Mouse (Mus musculus) stomach, embryonic 16.5 days (tissue): ENCODE data around the gene Ap3d1. TPM values are rescaled to one million over a fixed set of nuclear protein-coding genes. Genes with fewer than 3 reads are reported as not detected.
A peak's percentile ranks its signal among the peaks of the same experiment; 100 is the strongest.

ENCODE experiments used
- ATAC-seq: fragments of 200-750 bp; cut with Nextera tagmentation; 2 replicates; pipeline ENCODE4 v1.8.0; 2017; ENCODE audit warnings: moderate number of reproducible peaks, moderate TSS enrichment; ENCODE audit not compliant: insufficient read depth, low FRiP score
- H3K27ac ChIP-seq: fragments of 300-500 bp; sonication (generic); 2 replicates; pipeline ENCODE4 v1.5.1; 2014; ENCODE audit warnings: low read length
- H3K27me3 ChIP-seq: fragments of 300-500 bp; sonication (generic); 2 replicates; pipeline ENCODE4 v1.6.1; 2014; ENCODE audit warnings: low read length, control low read depth, mixed read lengths; ENCODE audit not compliant: control insufficient read depth, insufficient read depth
- H3K36me3 ChIP-seq: fragments of 300-500 bp; sonication (generic); 2 replicates; pipeline ENCODE4 v1.6.1; 2014; ENCODE audit warnings: low read length; ENCODE audit not compliant: control insufficient read depth, insufficient read depth
- H3K4me1 ChIP-seq: fragments of 300-500 bp; sonication (generic); 2 replicates; pipeline ENCODE4 v1.6.1; 2014; ENCODE audit warnings: low read length, control low read depth, mixed read lengths; ENCODE audit not compliant: control insufficient read depth, insufficient read depth
- H3K4me2 ChIP-seq: fragments of 300-500 bp; sonication (generic); 2 replicates; pipeline ENCODE4 v1.6.1; 2014; ENCODE audit warnings: low read depth, low read length, mixed read lengths
- H3K4me3 ChIP-seq: fragments of 300-500 bp; sonication (generic); replicated peaks from 2 replicates; pipeline ENCODE4 v1.5.1; 2014; ENCODE audit warnings: mild to moderate bottlenecking, low read length
- H3K9ac ChIP-seq: fragments of 300-500 bp; sonication (generic); 2 replicates; pipeline ENCODE4 v1.6.1; 2014; ENCODE audit warnings: low read length
- H3K9me3 ChIP-seq: fragments of 300-500 bp; sonication (generic); replicated peaks from 2 replicates; pipeline ENCODE4 v1.6.1; 2016; ENCODE audit warnings: low read length, control low read depth; ENCODE audit not compliant: control insufficient read depth
- WGBS: fragments of 180-500 bp; shearing (Covaris S2); extraction: QIAGEN DNeasy Blood & Tissue Kit; methylation state at CpG from one replicate; pipeline ENCODE4 v1.1.7; 2014; 5-methylcytosine and 5-hydroxymethylcytosine counted together
- polyA plus RNA-seq: library from polyadenylated mRNA; unstranded; fragments of >200 nt; fragmentation: Nextera tagmentation; extraction: Ambion mirVana; gene quantifications from 2 replicates; pipeline ENCODE4 v1.2.1, GENCODE M21; 2015

The Ap3d1 gene
- polyA plus RNA-seq, 1 experiment from 2014 or later = 66.3 TPM

DNA sequence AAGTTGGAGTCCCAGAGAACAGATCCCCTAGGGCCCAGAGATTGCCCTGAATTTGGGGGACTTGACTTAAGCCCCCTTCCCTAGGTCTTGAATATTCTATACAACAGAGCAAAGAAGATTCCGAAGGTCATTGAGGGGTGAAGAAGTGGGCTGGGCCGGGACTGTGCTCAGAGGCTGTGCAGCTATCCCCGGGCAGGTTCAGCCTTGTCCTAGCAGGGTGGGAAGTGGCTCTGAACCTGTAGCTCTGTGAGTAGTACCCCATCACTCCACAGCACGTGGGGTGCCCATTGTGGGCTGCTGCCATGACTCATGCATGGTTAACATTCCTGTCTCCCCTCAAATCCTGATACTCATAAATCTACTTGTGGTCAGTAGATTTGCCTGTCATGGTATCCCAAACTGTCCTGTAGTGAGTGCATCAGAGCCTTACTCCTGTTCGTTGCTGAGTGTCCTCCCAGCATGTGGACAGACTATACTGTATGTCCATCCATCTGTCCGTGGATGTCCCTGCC, 34.4 kb upstream of the Ap3d1 start:
- H3K4me3 ChIP-seq = no peak overlapping the region
- H3K9me3 ChIP-seq = no peaks in the 10 kb centered on the region
- H3K9ac ChIP-seq = no peak overlapping the region
- H3K36me3 ChIP-seq = peaks cover 44% of the 10 kb centered on the region
- H3K27ac ChIP-seq = peak overlapping the region; percentile 70
- H3K4me1 ChIP-seq = peaks cover 7% of the 10 kb centered on the region
- H3K4me2 ChIP-seq = no peak overlapping the region
- WGBS = 79% methylated on average over 6 of the region's 6 CpGs
- H3K27me3 ChIP-seq = no peaks in the 10 kb centered on the region
- ATAC-seq = peak; percentile 27; the same call in 1 of the 2 replicates

DNA sequence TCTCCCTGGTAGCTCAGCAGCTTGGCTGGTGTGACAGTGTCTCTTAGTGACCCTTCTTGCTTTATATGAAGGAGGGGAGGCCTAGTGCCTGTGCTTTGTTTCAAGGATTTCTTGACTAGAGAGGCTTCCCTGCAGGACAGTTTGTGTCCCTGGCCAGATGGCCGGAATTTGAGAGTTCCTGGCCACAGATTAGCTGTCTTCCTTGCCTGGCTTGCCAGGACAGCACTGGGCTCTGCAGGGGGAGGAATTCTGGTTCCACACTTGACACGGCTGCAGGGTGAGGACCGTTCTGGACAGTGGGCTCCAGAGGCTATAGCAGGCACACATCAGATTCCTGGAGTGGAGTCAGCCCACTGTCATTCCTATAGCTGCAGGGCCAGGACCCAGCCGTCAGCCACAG, 33.7 kb upstream of the Ap3d1 start:
- no peaks in the 10 kb centered on the region for H3K9me3 ChIP-seq
- no peaks in the 10 kb centered on the region for H3K27me3 ChIP-seq
- H3K4me1 ChIP-seq = peaks cover 7% of the 10 kb centered on the region
- H3K4me3 ChIP-seq = no peak overlapping the region
- H3K4me2 ChIP-seq = no peak overlapping the region
- H3K9ac ChIP-seq = no peak overlapping the region
- peaks cover 39% of the 10 kb centered on the region for H3K36me3 ChIP-seq
- 81% methylated on average over 4 of the region's 4 CpGs for WGBS
- H3K27ac ChIP-seq = peak overlapping the region; percentile 70; the same call in 1 of the 2 replicates
- no peak for ATAC-seq

DNA sequence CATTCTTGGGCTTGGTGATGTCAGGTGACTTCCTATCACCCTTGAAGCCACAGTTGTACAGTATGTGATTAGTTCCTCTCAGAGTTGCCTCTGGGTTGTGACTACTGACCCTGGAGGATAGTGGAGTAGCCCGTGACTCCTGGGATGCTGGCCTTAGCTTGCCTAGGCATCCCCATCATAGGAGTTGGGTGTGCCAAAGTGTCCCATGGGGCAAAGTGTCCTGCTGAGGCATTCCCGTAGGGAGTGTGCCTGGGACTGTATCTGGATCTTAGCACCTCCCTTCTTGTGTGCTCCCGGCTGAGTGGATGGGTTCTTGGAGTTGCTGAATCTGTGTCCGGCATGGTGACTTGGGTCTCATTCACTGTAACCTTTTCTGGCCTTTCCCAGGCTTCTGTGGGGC, 32.9 kb upstream of the Ap3d1 start:
- H3K36me3 ChIP-seq = peaks cover 33% of the 10 kb centered on the region
- no peaks in the 10 kb centered on the region for H3K9me3 ChIP-seq
- H3K4me3 ChIP-seq = no peak overlapping the region
- peak overlapping the region; percentile 80 for H3K27ac ChIP-seq
- WGBS = 82% methylated on average over 4 of the region's 4 CpGs
- peaks cover 7% of the 10 kb centered on the region for H3K4me1 ChIP-seq
- no peak for ATAC-seq
- H3K4me2 ChIP-seq = no peak overlapping the region
- no peaks in the 10 kb centered on the region for H3K27me3 ChIP-seq
- H3K9ac ChIP-seq = no peak overlapping the region

DNA sequence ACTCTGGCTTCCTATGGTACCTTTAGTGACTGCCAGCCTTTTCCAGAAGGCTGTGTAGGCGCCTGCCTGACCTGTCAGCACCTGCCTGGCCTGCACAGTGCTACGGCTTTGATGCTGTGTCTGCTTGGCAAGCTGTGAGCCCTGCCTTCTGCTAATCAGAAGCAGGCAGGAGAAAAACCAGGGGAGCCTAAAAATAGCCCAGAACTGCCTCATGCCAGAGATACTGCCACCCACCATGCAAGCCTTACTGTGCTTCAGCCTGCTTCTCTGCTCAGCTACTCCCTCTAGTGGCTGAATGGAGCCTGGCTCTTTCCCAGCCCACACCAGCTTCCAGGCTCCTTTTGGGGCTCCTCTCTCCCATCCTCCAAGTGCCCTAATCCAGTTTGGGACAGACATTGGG, 32.5 kb upstream of the Ap3d1 start:
- peak overlapping the region; percentile 80 for H3K27ac ChIP-seq

DNA sequence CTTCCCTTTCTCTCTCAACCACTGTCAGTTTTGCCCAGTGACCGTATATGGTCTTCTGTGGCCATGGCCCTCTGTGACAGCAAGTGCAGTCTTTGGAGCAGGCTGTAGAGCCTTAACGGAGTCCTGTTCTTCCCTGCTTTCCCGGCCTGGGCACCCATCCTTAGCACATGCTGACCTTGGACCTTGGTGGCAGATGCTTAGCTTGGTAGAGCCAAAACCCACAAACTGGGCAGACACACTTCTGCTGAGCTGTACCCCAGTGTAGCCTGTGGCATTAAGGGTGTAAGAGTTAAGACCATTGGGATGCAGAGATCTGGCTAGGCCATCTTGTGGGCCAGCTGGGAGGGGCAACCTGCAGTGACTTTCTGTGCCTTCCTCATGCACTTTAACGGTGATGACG, 31.8 kb upstream of the Ap3d1 start:
- no peaks in the 10 kb centered on the region for H3K9me3 ChIP-seq
- H3K27ac ChIP-seq = peak overlapping the region; percentile 80
- 77% methylated on average over 5 of the region's 5 CpGs for WGBS
- ATAC-seq = no peak
- H3K4me3 ChIP-seq = no peak overlapping the region
- H3K36me3 ChIP-seq = peaks cover 21% of the 10 kb centered on the region
- H3K9ac ChIP-seq = peak overlapping the region; percentile 4; the same call in 1 of the 2 replicates
- H3K4me2 ChIP-seq = no peak overlapping the region
- H3K27me3 ChIP-seq = no peaks in the 10 kb centered on the region
- peaks cover 7% of the 10 kb centered on the region for H3K4me1 ChIP-seq

More for the DNA sequence above, 32.5 kb upstream of the Ap3d1 start:
- Histone ChIP-seq H3K9me3 (no peaks in the 10 kb centered on the region), H3K9ac (0 out of 2 replicates have a peak overlapping the region, but pooled peaks have one; percentile 4), H3K4me3 (no peak overlapping the region), H3K36me3 (peaks cover 28% of the 10 kb centered on the region), H3K4me2 (no peak overlapping the region), H3K27me3 (no peaks in the 10 kb centered on the region), H3K4me1 (peaks cover 7% of the 10 kb centered on the region)
- ATAC-seq = peak; percentile 89
- WGBS = 31% methylated on average over 2 of the region's 2 CpGs

DNA sequence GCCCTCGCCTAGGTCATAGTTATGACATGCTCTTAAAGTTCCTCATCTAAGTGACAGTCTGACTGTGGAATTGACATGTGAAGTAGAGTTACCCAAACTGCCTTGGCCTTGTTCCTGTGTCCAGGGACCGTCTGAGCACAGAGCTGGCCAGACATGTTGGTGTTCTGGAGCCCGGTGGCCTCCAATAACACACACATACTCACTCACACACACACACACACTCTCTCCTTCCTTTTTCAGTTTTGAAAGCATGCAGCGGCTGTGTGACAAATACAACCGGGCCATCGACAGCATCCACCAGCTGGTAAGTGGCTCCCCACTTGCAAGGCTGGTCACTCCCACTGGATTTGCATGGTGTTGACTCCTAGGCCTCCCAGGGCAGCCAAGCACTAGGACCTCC, 26.3 kb upstream of the Ap3d1 start:
- WGBS = 84% methylated on average over 6 of the region's 6 CpGs
- peaks cover 3% of the 10 kb centered on the region; the same call in 1 of the 2 replicates for H3K4me1 ChIP-seq
- no peaks in the 10 kb centered on the region for H3K9me3 ChIP-seq
- ATAC-seq = no peak
- 0 out of 2 replicates have a peak, but pooled peaks cover 15% of the 10 kb centered on the region for H3K36me3 ChIP-seq
- H3K4me2 ChIP-seq = no peak overlapping the region
- H3K27me3 ChIP-seq = no peaks in the 10 kb centered on the region
- H3K9ac ChIP-seq = no peak overlapping the region
- H3K4me3 ChIP-seq = no peak overlapping the region
- no peak overlapping the region for H3K27ac ChIP-seq

DNA sequence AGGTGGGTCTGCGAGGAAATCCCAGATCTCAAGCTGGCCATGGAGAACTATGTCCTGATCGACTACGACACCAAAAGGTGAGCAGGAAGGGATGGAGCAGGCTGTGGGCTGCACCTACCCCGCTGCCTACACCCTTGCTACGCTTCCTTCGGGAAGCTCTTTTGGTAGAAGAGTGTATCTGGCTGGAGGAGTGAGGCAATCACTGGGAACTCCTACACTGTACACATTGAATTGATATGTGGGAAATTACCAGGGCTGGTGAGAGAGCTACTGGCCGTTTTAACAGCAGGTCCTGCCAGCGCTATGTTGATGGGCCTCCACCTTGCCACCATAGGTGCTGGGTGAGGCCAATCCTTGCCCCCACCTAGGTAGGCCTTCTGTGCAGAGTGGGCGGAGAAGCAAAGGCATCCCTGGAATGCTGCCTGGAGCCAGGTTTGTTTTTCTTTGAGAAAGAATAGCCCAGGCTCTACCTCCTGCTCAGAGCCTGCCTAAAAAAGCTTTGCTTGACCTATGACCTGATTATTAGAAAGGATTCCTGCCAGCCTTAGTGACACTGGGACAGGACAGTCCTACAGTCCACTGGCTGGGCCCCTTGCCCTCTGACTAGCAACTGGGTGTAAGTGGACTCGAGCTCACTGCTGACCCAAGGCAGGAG, 24.2 kb upstream of the Ap3d1 start:
- Histone ChIP-seq H3K4me3 (no peak overlapping the region), H3K9me3 (no peaks in the 10 kb centered on the region), H3K9ac (no peak overlapping the region), H3K4me1 (peaks cover 9% of the 10 kb centered on the region), H3K4me2 (no peak overlapping the region), H3K36me3 (0 out of 2 replicates have a peak, but pooled peaks cover 15% of the 10 kb centered on the region), H3K27me3 (no peaks in the 10 kb centered on the region), H3K27ac (peak overlapping the region; percentile 42)
- ATAC-seq = peak; percentile 57; the same call in 1 of the 2 replicates
- WGBS = 57% methylated on average over 10 of the region's 10 CpGs

DNA sequence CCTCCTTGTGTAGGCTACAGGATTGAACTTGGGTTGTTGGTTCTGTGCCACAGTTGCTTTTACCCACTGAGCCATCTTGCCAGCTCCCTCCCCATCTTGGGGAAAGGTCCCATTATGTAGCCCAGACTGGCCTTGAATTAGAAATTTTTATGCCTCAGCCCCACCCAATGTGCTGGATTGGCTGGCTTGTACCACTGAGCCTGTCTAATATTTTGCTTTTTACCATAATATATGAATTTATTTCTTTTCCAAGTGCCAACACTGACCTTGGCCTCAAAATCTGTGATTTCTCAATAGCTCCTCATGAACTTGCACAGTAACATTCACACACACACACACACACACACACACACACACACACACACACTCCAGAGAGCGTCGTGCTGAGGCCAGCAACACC, 23.7 kb upstream of the Ap3d1 start:
- Histone ChIP-seq H3K27ac (peak overlapping the region; percentile 42), H3K27me3 (no peaks in the 10 kb centered on the region)

DNA sequence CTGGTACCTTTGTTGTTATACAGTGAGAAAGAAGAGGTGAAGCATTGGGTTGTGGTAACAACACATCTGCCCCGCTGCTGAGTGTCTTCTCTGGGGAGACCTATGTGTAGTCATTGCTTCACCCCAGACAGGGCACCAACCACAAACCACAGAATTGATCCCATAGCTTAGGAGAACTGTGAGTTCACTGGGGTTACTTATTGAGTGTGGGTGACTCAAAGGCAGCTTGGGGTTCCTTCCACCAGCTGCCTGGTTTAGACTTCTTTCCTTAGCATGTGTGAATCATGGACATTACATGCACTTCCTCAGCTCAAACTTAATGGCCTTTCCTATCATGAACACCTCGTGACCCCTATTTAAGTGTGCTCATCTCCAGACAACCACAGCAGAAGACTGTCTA, 21.4 kb upstream of the Ap3d1 start:
- Histone ChIP-seq H3K4me3 (no peak overlapping the region), H3K9me3 (no peaks in the 10 kb centered on the region), H3K4me2 (no peak overlapping the region), H3K27ac (no peak overlapping the region), H3K4me1 (peaks cover 21% of the 10 kb centered on the region), H3K27me3 (no peaks in the 10 kb centered on the region), H3K9ac (no peak overlapping the region), H3K36me3 (0 out of 2 replicates have a peak, but pooled peaks cover 15% of the 10 kb centered on the region)
- 83% methylated on average over 2 of the region's 2 CpGs for WGBS
- ATAC-seq = no peak

More for the DNA sequence above, 23.7 kb upstream of the Ap3d1 start:
- ATAC-seq = no peak
- peaks cover 14% of the 10 kb centered on the region for H3K4me1 ChIP-seq
- no peak overlapping the region for H3K4me3 ChIP-seq
- no peak overlapping the region for H3K4me2 ChIP-seq
- H3K9ac ChIP-seq = no peak overlapping the region
- WGBS = 50% methylated on average over 2 of the region's 2 CpGs
- 0 out of 2 replicates have a peak, but pooled peaks cover 15% of the 10 kb centered on the region for H3K36me3 ChIP-seq
- H3K9me3 ChIP-seq = no peaks in the 10 kb centered on the region
